Mouse (Mus musculus): ENCODE measurements around the gene Cplx3. TPM values are rescaled to one million over a fixed set of nuclear protein-coding genes. Genes with fewer than 3 reads are reported as not detected.

Cplx3 gene
- total and polyA plus RNA-seq, 3 experiments, result not detected

- TF ChIP-seq ZMIZ1 (IDR thresholded peaks at IDR 0.05; ENCODE audit: low read depth, low read length) (peak; percentile 62; the same call in 1 of the 2 replicates), ELF1 (IDR thresholded peaks at IDR 0.05; ENCODE audit: low read depth, low read length) (peak; percentile 77), USF1 (IDR thresholded peaks at IDR 0.05; ENCODE audit: low read depth, low read length) (peak; percentile 72), CHD1 (IDR thresholded peaks at IDR 0.05; ENCODE audit: low read depth, low read length) (0 out of 2 replicates have a peak, but pooled peaks have one; percentile 61)
Measured at GRCm38 (mm10) chr9:57646551-57647103, 40.5 kb upstream of the Cplx3 start (continued).

GRCm38 (mm10) chr9:57644944-57645893 is 39.1 kb upstream of the Cplx3 start:
- Histone ChIP-seq H3K27me3 (ENCODE audit: control insufficient read depth in 1 of 2, insufficient read depth in 2 of 2, low read length in 2 of 2) (no peaks in the 10 kb centered on the region), H3K9ac (ENCODE audit: control insufficient read depth, low read depth, low read length, poor library complexity, severe bottlenecking) (peak overlapping the region; percentile 98), H3K79me2 (ENCODE audit: control insufficient read depth, insufficient read depth, low read length, poor library complexity) (peaks cover 53% of the 10 kb centered on the region), H3K9me3 (replicated peaks; ENCODE audit: insufficient read depth, low read length) (no peaks in the 10 kb centered on the region), H3K27ac (ENCODE audit: control insufficient read depth, low read depth, low read length) (peak overlapping the region; percentile 99), H3K4me3 (ENCODE audit: control insufficient read depth in 1 of 2, insufficient read depth in 1 of 2, low read depth in 2 of 2, low read length in 2 of 2) (peak overlapping the region; percentile 85 to 89), H3K4me1 (ENCODE audit: control insufficient read depth in 1 of 2, insufficient read depth in 2 of 2, low read length in 2 of 2) (peaks cover 24 to 60% of the 10 kb centered on the region in 2 experiments), H3K36me3 (ENCODE audit: control insufficient read depth in 1 of 2, insufficient read depth in 2 of 2, low read length in 2 of 2) (peaks cover 0 to 41% of the 10 kb centered on the region in 2 experiments; a peak in 3 of 4 replicates)
- peak; percentile 92 for DNase-seq (ENCODE audit: low read depth, low spot score)
- TF ChIP-seq CHD1 (IDR thresholded peaks at IDR 0.05; ENCODE audit: low read depth, low read length) (no peak), JUND (IDR thresholded peaks at IDR 0.05; ENCODE audit: low read depth, low read length) (no peak), TAL1 (IDR thresholded peaks at IDR 0.05; ENCODE audit: low read length) (no peak), MYC (IDR thresholded peaks at IDR 0.05; ENCODE audit: low read depth, low read length) (no peak), CTCF (IDR thresholded peaks at IDR 0.05 in 2 of 3, conservative IDR thresholded peaks at IDR 0.05 in 1 of 3; ENCODE audit: control insufficient read depth in 1 of 3, insufficient read depth in 1 of 3, low read depth in 2 of 3, low read length in 3 of 3, poor library complexity in 1 of 3, severe bottlenecking in 1 of 3) (peak; percentile 78 to 93 (median 86)), ZC3H11A (IDR thresholded peaks at IDR 0.05; ENCODE audit: low read depth, low read length) (no peak), RCOR1 (IDR thresholded peaks at IDR 0.05; ENCODE audit: low read depth, low read length) (no peak), MAX (IDR thresholded peaks at IDR 0.05; ENCODE audit: low read length) (peak; percentile 80), TBP (IDR thresholded peaks at IDR 0.05; ENCODE audit: low read depth, low read length) (peak; percentile 42; the same call in 1 of the 2 replicates), USF1 (IDR thresholded peaks at IDR 0.05; ENCODE audit: low read depth, low read length) (no peak), MXI1 (IDR thresholded peaks at IDR 0.05; ENCODE audit: low read depth, low read length) (peak; percentile 60), MAZ (IDR thresholded peaks at IDR 0.05; ENCODE audit: low read depth, low read length) (peak; percentile 86), ZKSCAN1 (IDR thresholded peaks at IDR 0.05; ENCODE audit: low read depth, low read length) (no peak), POLR2AphosphoS2 (IDR thresholded peaks at IDR 0.05; ENCODE audit: low read length) (0 out of 2 replicates have a peak, but pooled peaks have one; percentile 29), E2F4 (IDR thresholded peaks at IDR 0.05; ENCODE audit: borderline replicate concordance, low read depth, low read length) (no peak; the same call in 1 of the 2 replicates), POLR2A (IDR thresholded peaks at IDR 0.05; ENCODE audit: control insufficient read depth in 1 of 2, insufficient read depth in 1 of 2, low read depth in 1 of 2, low read length in 2 of 2, poor library complexity in 1 of 2) (peak; percentile 49 to 80; a peak in 3 of 4 replicates), ELF1 (IDR thresholded peaks at IDR 0.05; ENCODE audit: low read depth, low read length) (peak; percentile 56; the same call in 1 of the 2 replicates), MYB (IDR thresholded peaks at IDR 0.05; ENCODE audit: low read depth, low read length) (no peak), HCFC1 (IDR thresholded peaks at IDR 0.05; ENCODE audit: low read depth, low read length) (peak; percentile 61; the same call in 1 of the 2 replicates), KAT2A (conservative IDR thresholded peaks at IDR 0.05; ENCODE audit: low read depth, low read length) (no peak; the same call in 1 of the 2 replicates), POLR2AphosphoS5 (IDR thresholded peaks at IDR 0.05; ENCODE audit: borderline replicate concordance, low read depth, low read length) (no peak), TCF12 (IDR thresholded peaks at IDR 0.05; ENCODE audit: low read depth, low read length) (peak; percentile 66), NELFE (IDR thresholded peaks at IDR 0.05; ENCODE audit: low read depth, low read length) (peak; percentile 73), UBTF (IDR thresholded peaks at IDR 0.05; ENCODE audit: borderline replicate concordance, insufficient read depth, low read depth, low read length) (0 out of 2 replicates have a peak, but pooled peaks have one; percentile 85), RAD21 (IDR thresholded peaks at IDR 0.05; ENCODE audit: low read depth, low read length) (peak; percentile 26), SIN3A (IDR thresholded peaks at IDR 0.05; ENCODE audit: low read length) (peak; percentile 83), GATA1 (IDR thresholded peaks at IDR 0.05; ENCODE audit: low read depth, low read length) (no peak), SMC3 (IDR thresholded peaks at IDR 0.05; ENCODE audit: low read depth, low read length) (peak; percentile 47; the same call in 1 of the 2 replicates), BHLHE40 (IDR thresholded peaks at IDR 0.05; ENCODE audit: borderline replicate concordance, low read depth, low read length) (peak; percentile 36; the same call in 1 of the 2 replicates), GABPA (IDR thresholded peaks at IDR 0.05; ENCODE audit: low read depth, low read length) (no peak), CHD2 (IDR thresholded peaks at IDR 0.05; ENCODE audit: low read length) (peak; percentile 36; the same call in 1 of the 2 replicates)
